In the genomic region with DNA sequence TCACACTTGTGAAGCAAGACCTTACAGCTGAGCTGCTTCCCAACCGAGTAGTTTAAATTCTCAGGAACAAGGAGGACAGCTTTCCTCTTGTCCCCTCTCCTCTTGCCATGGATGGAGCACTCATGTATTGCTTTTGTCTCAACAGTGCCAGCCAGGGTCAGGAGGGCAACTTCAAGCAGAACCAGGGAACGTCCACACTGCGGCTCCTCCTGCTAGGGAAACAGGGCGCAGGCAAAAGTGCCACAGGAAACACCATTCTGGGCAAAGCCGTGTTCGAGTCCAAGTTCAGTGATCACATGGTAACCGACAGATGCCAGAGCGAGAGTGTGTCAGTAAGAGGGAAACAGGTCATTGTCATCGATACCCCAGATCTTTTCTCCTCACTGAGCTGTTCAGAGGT, we compare ENCODE assay signal across 16 mouse cellular contexts.
"Had no signal": no experiment of that assay in that cellular context is flagged by ENCODE, and none has a peak within 500 bp of the region (broad histone marks: within the 10 kb centered on the region; RNA-seq: fewer than 3 reads in every experiment).

No protein-coding gene starts in this region.

- H3K4me1 ChIP-seq: liver, embryonic 15.5 days; midbrain, embryonic 13.5 days; midbrain, embryonic 15.5 days; neural tube, embryonic 12.5 days; stomach, embryonic 15.5 days had no signal

- DNase-seq: liver, postnatal 0 days; lung, adult 2 months; lung, postnatal 14 days; lung, postnatal 36 days; right cerebral cortex, postnatal 14 days; thymus, adult 2 months; thymus, postnatal 36 days had no signal

- H3K4me3 ChIP-seq: liver, embryonic 15.5 days; lung, embryonic 15.5 days; megakaryocyte, embryonic 14.5 days; midbrain, embryonic 13.5 days; midbrain, embryonic 15.5 days; neural tube, embryonic 12.5 days; stomach, embryonic 15.5 days had no signal

- H3K27ac ChIP-seq: liver, embryonic 15.5 days; lung, embryonic 15.5 days; macrophage; midbrain, embryonic 13.5 days; midbrain, embryonic 15.5 days; neural tube, embryonic 12.5 days; stomach, embryonic 15.5 days; stomach, postnatal 0 days had no signal

- H3K36me3 ChIP-seq: liver, embryonic 15.5 days; lung, embryonic 15.5 days; midbrain, embryonic 13.5 days; midbrain, embryonic 15.5 days; neural tube, embryonic 12.5 days; stomach, embryonic 15.5 days had no signal

- H3K27me3 ChIP-seq: liver, embryonic 15.5 days; lung, embryonic 15.5 days; midbrain, embryonic 13.5 days; midbrain, embryonic 15.5 days; neural tube, embryonic 12.5 days; stomach, embryonic 15.5 days had no signal
